Mouse (Mus musculus) left cerebral cortex, postnatal 14 days (tissue): ENCODE measurements at regions not wholly inside any gene's neighbourhood (a gene's known extent, or its start where the extent isn't known, plus 50 kb on each side); places are given as distances from the start of the nearest gene placed in this dataset.

Source experiments
- DNase-seq, 2 experiments: peaks; one replicate each; pipeline ENCODE4 v3.0.0; 2021 to 2022; ENCODE audit warnings: low spot score in 2 of 2, mixed read lengths in 1 of 2
- intact Hi-C: fragments of 180-260 bp; cut with DNase I; formaldehyde crosslinking; loops from one replicate; pipeline ENCODE4 v1.15.1; 2025

- intact Hi-C loops: no loop called here
- peak in 1 of 2 experiments; percentile 5 for DNase-seq
Observed at GRCm38 (mm10) chr11:13337319-13337878, 872.6 kb upstream of the Cobl start.

DNA sequence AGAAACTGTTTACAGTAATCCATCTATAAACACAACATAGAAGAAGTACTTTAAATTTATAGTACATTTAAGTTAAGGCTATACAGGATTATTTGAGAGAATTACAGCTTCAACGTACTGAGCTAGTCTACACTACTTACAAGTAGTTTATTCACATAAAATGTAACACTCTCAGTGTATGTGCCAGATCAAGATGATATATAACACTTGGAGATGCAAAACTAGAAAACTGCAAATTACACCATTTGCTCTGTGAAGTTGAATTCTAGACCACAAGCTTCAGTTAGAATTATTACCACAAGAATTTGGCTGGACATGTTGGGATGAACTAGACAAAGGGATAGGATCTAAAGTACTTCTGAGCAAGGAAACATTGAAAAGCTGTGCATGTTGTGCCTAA, 831.7 kb upstream of the Cobl start:
- no peak for DNase-seq
- intact Hi-C loops: no loop called here
